Mouse (Mus musculus) central nervous system, embryonic 18 days (tissue): ENCODE measurements around the gene Lect2. TPM values are rescaled to one million over a fixed set of nuclear protein-coding genes. Genes with fewer than 3 reads are reported as not detected.

Experiments used
- polyA plus RNA-seq: library from polyadenylated mRNA; depleted of rRNA; stranded (reverse); fragments of >200 nt; gene quantifications from 2 replicates; pipeline ENCODE4 v1.2.3, GENCODE M21; 2012; rRNA removed

The Lect2 gene
- not detected in 2 replicates for polyA plus RNA-seq

GRCm38 (mm10) chr13:56548401-56548800 lies at the start of gene Lect2:
Gene Lect2, minus strand, starts transcription at chr13:56548502.

GRCm38 (mm10) chr13:56522081-56522820 lies 26.1 kb downstream of the Lect2 start, which contains the start of gene Fbxl21:
Gene Fbxl21, plus strand, starts transcription at chr13:56522472.

Other genes with a start within 250 kb of the Lect2 start
- gene Gm3045, start 121.9 kb downstream of the Lect2 start, polyA plus RNA-seq, result not detected in 2 replicates
- 0.12 and 0.57 TPM in 2 replicates for gene Slc25a48, start 110.1 kb downstream of the Lect2 start, polyA plus RNA-seq
- not detected in 2 replicates for gene Il9, start 66.3 kb downstream of the Lect2 start, polyA plus RNA-seq
- gene Fbxl21, start 26.0 kb downstream of the Lect2 start, polyA plus RNA-seq, result 4.4 and 5.0 TPM in 2 replicates
- gene Tgfbi, start 61.0 kb upstream of the Lect2 start, polyA plus RNA-seq, result 7.2 and 9.1 TPM in 2 replicates
- gene Smad5, start 154.5 kb upstream of the Lect2 start, polyA plus RNA-seq, result 35.1 and 37.9 TPM in 2 replicates
- 2.4 and 2.6 TPM in 2 replicates for gene Gm45623, start 205.3 kb upstream of the Lect2 start, polyA plus RNA-seq